Mouse (Mus musculus) spleen, adult 2 months (tissue): ENCODE results near the gene Chd1l.

Experiments
- CTCF ChIP-seq: fragments of 200-500 bp; IDR thresholded peaks from 2 replicates; pipeline ENCODE4 v1.5.1; 2011; ENCODE audit warnings: mild to moderate bottlenecking, inconsistent platforms; ENCODE audit not compliant: insufficient read depth, insufficient read length, insufficient replicate concordance; ENCODE audit errors: extremely low read depth
- POLR2A ChIP-seq: fragments of 200-500 bp; IDR thresholded peaks from 2 replicates; pipeline ENCODE4 v1.6.1; 2011; ENCODE audit warnings: low read depth, low read length, inconsistent platforms

GRCm38 (mm10) chr3:97624611-97625010 lies 14.6 kb upstream of the Chd1l start:
- no peak for TF ChIP-seq POLR2A
- no peak for TF ChIP-seq CTCF
